Mouse (Mus musculus) adipocyte (in vitro differentiated cells): ENCODE data around the gene Tsen54.

Experiments used
- DNase-seq: peaks from one replicate; pipeline ENCODE4 v3.0.0-alpha.2; 2016; ENCODE audit warnings: low spot score

The Tsen54 gene

GRCm38 (mm10) chr11:115803072-115803709 lies 11.3 kb upstream of the Tsen54 start:
- no peak for DNase-seq

GRCm38 (mm10) chr11:115805005-115805404 lies 9.5 kb upstream of the Tsen54 start:
- no peak for DNase-seq

- no peak for DNase-seq
Observed at GRCm38 (mm10) chr11:115806154-115806553, 8.4 kb upstream of the Tsen54 start.

- DNase-seq = no peak
Observed at GRCm38 (mm10) chr11:115807306-115807705, 7.2 kb upstream of the Tsen54 start.

- DNase-seq = no peak
Observed at GRCm38 (mm10) chr11:115807971-115808370, 6.6 kb upstream of the Tsen54 start.

- no peak for DNase-seq
Observed at GRCm38 (mm10) chr11:115808696-115809310, 5.7 kb upstream of the Tsen54 start.

- no peak for DNase-seq
Observed at GRCm38 (mm10) chr11:115809311-115809781, 5.2 kb upstream of the Tsen54 start.

GRCm38 (mm10) chr11:115810377-115810776 lies 4.1 kb upstream of the Tsen54 start:
- DNase-seq = no peak

- no peak for DNase-seq
Observed at GRCm38 (mm10) chr11:115811381-115812093, 3.0 kb upstream of the Tsen54 start.

GRCm38 (mm10) chr11:115812095-115812494 lies 2.4 kb upstream of the Tsen54 start:
- no peak for DNase-seq

- DNase-seq = no peak
Observed at GRCm38 (mm10) chr11:115812533-115813420, 1.7 kb upstream of the Tsen54 start.

GRCm38 (mm10) chr11:115813507-115814296 lies 822 bp upstream of the Tsen54 start, which contains the start of gene Caskin2:
Gene Caskin2, minus strand, starts transcription at chr11:115813639.
- DNase-seq = peak; percentile 99

- DNase-seq = peak; percentile 36
Observed at GRCm38 (mm10) chr11:115817331-115817730, 2.8 kb downstream of the Tsen54 start.

- DNase-seq = no peak
Observed at GRCm38 (mm10) chr11:115819915-115820623, 5.5 kb downstream of the Tsen54 start.

- no peak for DNase-seq
Observed at GRCm38 (mm10) chr11:115821001-115821400, 6.5 kb downstream of the Tsen54 start.

- peak; percentile 75 for DNase-seq
Observed at GRCm38 (mm10) chr11:115823774-115824740, 9.5 kb downstream of the Tsen54 start, which contains the start of gene Llgl2. Gene Llgl2, plus strand, starts transcription at chr11:115824049.

- DNase-seq = no peak
Observed at GRCm38 (mm10) chr11:115824813-115825212, 10.3 kb downstream of the Tsen54 start.

GRCm38 (mm10) chr11:115826487-115826886 lies 12.0 kb downstream of the Tsen54 start:
- DNase-seq = no peak

GRCm38 (mm10) chr11:115827624-115828023 lies 13.1 kb downstream of the Tsen54 start:
- DNase-seq = no peak
